Mouse (Mus musculus) megakaryocyte, embryonic 14.5 days (primary cell): ENCODE results near the gene Dock2.

Experiments
- FLI1 ChIP-seq: IDR thresholded peaks from 2 replicates; pipeline ENCODE4 v1.6.1; 2012; ENCODE audit warnings: low read length, inconsistent platforms, mixed read lengths
- GATA1 ChIP-seq: IDR thresholded peaks from 3 replicates; pipeline ENCODE4 v1.6.1; 2012; ENCODE audit warnings: mixed read lengths, low read length, inconsistent platforms, borderline replicate concordance

DNA sequence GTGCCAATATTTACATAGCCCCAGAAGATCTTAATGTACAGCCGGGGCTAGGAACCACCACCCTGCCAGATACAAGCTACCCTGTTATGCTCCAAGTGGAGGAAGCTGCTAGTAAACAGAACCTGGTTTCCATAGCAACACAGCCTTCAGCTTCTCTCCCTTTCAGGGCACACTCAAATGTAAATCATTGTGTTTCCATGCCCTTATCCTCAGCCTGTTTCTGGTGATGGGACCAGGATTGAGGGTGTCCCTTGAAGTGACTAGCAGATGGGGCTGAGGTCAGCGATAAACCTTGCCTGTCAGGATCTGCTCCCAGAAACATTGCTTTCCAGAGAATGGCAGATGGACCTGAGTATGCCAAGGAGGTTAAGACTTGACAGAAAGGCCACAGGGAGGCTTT is 427.6 kb downstream of the Dock2 start:
- no peak for TF ChIP-seq GATA1
- TF ChIP-seq FLI1 = no peak
